Mouse (Mus musculus): ENCODE results near the gene Hdgfl3.

GRCm38 (mm10) chr7:81855694-81856093, 78.6 kb downstream of the Hdgfl3 start, which contains the start of gene Gm10160:
- TF ChIP-seq CTCF (conservative IDR thresholded peaks at IDR 0.05; ENCODE audit: low read length) (no peak), POU5F1 (IDR thresholded peaks at IDR 0.05; ENCODE audit: borderline replicate concordance, low read length) (no peak), NANOG (IDR thresholded peaks at IDR 0.05; ENCODE audit: borderline replicate concordance, low read length) (no peak)
